Mouse (Mus musculus): ENCODE data around the gene Cdk4.

DNA sequence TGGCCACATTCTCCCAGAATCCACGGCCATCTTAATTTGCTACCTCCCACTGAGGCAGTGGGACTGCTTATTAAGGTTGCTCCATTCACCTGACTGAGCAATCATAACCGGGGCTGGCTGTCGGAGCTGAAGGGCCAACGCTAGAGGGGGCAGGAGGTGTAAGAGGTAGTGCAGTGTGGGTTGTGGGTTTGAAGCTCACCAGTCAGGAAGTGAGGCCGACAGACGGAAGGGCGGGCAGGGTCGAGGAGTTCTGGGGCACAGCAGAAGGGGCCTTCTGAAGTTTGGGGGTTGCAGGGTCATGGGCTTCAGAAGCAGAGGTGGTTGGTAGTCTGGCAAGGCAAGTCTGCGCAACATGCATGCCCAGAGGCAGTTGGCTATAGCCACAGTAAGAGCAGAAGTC is 11.7 kb downstream of the Cdk4 start, which contains the start of gene Agap2:
- TF ChIP-seq CTCF (IDR thresholded peaks at IDR 0.05; ENCODE audit: low read depth): peak; percentile 65
- no peak for TF ChIP-seq EP300 (IDR thresholded peaks at IDR 0.05; ENCODE audit: low read depth)

Data from liver, postnatal 0 days (tissue).